Mouse (Mus musculus): ENCODE data around the gene Otx2. TPM values are rescaled to one million over a fixed set of nuclear protein-coding genes. Genes with fewer than 3 reads are reported as not detected.
"Not testable (repeated sequence)": the region's sequence is repeated elsewhere in the genome, so short reads cannot be mapped to it uniquely, and the experiment has no call there.

Gene Otx2
- total RNA-seq, 2 experiments from 2014 or later = not detected

DNA sequence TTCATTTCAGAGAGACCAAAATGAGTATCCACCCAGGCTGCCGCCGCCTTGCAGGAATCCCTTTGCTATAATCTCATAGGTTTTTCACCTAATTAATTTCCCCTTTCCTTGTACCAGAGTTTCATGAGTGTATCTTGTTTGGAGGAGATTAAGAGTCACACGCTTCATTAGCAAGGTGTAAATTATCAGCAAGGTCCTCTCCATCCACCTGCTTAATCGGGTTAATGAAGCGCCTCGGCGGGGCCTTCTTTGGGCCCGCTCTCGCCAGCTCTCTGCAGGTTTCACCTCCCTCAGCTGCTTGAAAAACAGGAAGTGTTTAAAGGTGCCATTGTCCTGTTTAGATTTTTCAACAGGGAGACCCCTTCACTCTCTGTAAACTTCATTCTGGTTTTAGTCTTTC is 44.2 kb downstream of the Otx2 start:
- no peak for TF ChIP-seq CTCF (IDR thresholded peaks at IDR 0.05)
- intact Hi-C loops (cut with DNase I) = no loop called here
- no peak overlapping the region for H3K4me3 ChIP-seq
- no peak overlapping the region for H3K27ac ChIP-seq
- DNase-seq = no peak

GRCm38 (mm10) chr14:48626271-48626670 is 47.3 kb downstream of the Otx2 start:
- H3K4me3 ChIP-seq = no peak overlapping the region
- intact Hi-C loops (cut with DNase I) = no loop called here
- TF ChIP-seq CTCF (IDR thresholded peaks at IDR 0.05) = no peak
- H3K27ac ChIP-seq = no peak overlapping the region
- DNase-seq = no peak

DNA sequence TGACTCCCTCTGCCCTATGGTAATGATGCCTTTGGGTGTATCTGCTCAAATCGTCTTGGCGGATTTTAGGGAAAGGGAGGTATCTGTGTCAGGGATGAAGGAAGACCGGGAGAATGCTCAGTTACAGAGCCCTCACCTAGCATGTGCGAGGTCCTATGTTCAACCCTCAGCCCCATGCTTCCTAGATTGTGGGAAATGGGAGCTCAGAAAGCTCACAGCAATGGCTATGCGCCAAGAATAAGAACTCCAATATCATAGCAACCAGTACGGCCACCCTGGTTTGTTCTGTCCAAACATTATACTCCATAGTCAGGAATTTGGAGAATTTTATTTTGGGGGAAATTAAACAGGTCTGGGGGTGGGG is 48.3 kb downstream of the Otx2 start:
- no peak overlapping the region for H3K4me3 ChIP-seq

DNA sequence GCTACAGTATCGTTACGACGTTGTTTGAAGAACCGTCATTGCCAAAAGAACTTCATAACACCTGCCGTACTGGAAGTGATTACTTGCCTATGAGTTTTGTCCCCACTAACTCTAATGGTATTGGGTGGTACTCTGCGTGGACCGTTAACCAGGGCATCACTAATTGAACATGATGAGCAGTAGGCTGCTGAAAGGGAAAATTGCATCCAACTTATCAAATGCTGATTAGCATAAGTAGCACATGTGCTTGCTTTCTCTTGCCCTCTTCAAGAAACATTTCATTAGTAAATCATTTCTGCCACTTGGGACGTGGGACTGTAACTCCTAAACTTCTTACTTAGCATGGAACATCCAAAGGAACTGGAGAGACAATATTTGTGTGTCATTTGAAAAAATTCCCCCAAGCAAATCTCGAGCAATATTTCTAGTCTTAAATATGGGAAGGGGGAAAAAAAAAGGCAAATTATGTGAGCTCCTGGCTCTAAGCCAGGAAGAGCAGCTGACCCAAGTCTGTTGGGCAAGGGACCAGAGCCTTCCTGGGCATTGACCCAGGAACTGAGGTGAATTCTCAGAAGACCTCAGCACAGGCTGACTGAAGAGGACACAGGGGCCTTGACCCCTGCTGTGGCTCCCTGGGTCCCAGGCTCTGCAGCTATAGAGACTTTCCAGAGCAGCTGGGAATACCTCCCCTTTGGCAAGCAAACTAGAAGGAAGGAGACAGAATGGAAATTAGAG is 48.9 kb downstream of the Otx2 start:
- Histone ChIP-seq H3K4me3 (no peak overlapping the region), H3K27ac (no peak overlapping the region)
- no peak for TF ChIP-seq CTCF (IDR thresholded peaks at IDR 0.05)
- intact Hi-C loops (cut with DNase I) = no loop called here
- peak; percentile 21 for DNase-seq

More for the DNA sequence above, 48.3 kb downstream of the Otx2 start:
- DNase-seq = no peak
- intact Hi-C loops (cut with DNase I) = no loop called here
- no peak overlapping the region for H3K27ac ChIP-seq
- no peak for TF ChIP-seq CTCF (IDR thresholded peaks at IDR 0.05)

- DNase-seq; H3K27ac ChIP-seq; intact Hi-C loops (cut with DNase I): not testable (repeated sequence)
Observed at GRCm38 (mm10) chr14:48622726-48623125, 50.9 kb downstream of the Otx2 start.

GRCm38 (mm10) chr14:48616361-48616760 is 57.3 kb downstream of the Otx2 start:
- Histone ChIP-seq H3K27ac (no peak overlapping the region), H3K4me3 (no peak overlapping the region)
- DNase-seq = no peak
- no peak for TF ChIP-seq CTCF (IDR thresholded peaks at IDR 0.05)
- intact Hi-C loops (cut with DNase I) = no loop called here

More at GRCm38 (mm10) chr14:48622726-48623125, 50.9 kb downstream of the Otx2 start:
- not testable (repeated sequence) for H3K4me3 ChIP-seq

DNA sequence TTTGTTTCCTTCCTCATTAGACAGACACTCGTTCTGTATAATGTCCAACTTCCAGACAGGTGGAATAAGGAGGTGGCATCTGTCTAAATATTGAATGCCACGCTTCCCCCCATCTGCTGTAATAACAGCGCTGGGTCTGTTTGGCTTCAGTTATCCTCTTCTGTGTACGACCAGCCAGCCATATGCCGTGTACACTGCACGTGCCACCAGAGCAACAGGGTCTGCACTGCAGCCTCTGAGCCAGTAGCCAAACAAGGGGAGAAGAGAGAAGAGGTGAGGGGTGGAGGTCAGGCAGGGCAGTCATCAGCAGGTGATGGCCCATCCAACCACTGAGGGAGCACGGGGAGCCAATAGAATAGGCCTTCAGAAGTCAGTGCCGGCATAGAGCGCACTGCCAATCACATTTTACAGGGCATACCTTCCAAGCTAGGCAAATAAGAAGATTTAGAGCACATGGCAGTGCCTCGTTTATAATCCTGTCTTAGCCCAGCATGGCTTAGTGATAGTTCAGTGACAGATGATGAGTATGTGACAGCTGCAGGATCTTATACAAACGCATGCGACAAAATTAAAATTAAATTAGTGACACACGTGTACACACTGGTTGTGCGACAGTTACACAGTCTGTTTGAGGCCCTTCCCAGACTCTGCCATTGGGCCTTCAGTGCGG is 64.8 kb downstream of the Otx2 start:
- Histone ChIP-seq H3K4me3 (no peak overlapping the region), H3K27ac (no peak overlapping the region)
- no peak for TF ChIP-seq CTCF (IDR thresholded peaks at IDR 0.05)
- intact Hi-C loops (cut with DNase I) = no loop called here
- DNase-seq = no peak

Other genes starting within 250 kb of the Otx2 start
- gene Tmem260, start 227.7 kb downstream of the Otx2 start, total RNA-seq (2021) = 1 to 10 TPM; 3.5 to 5.0 TPM

Measured in gastrocnemius, adult 2 months (tissue).